Mouse (Mus musculus): ENCODE measurements around the gene Hist1h2ad.

Gene Hist1h2ad

GRCm38 (mm10) chr13:23620733-23621531 lies 46.8 kb downstream of the Hist1h2ad start, which contains the start of gene Hist1h2be:
TSS of gene Hist1h2be (minus strand) at chr13:23621124.
- peak; percentile 71 to 74 for DNase-seq (ENCODE audit: low spot score in 2 of 2)

- peak; percentile 74 to 78 for DNase-seq (ENCODE audit: low spot score in 2 of 2)
These were observed 47.5 kb downstream of the Hist1h2ad start for GRCm38 (mm10) chr13:23621532-23622174.

- DNase-seq (ENCODE audit: low spot score in 2 of 2) = peak; percentile 81 to 85
These were observed 48.0 kb downstream of the Hist1h2ad start, which contains the start of gene Hist1h1e for GRCm38 (mm10) chr13:23622175-23622671. TSS of gene Hist1h1e (minus strand) at chr13:23622558.

DNA sequence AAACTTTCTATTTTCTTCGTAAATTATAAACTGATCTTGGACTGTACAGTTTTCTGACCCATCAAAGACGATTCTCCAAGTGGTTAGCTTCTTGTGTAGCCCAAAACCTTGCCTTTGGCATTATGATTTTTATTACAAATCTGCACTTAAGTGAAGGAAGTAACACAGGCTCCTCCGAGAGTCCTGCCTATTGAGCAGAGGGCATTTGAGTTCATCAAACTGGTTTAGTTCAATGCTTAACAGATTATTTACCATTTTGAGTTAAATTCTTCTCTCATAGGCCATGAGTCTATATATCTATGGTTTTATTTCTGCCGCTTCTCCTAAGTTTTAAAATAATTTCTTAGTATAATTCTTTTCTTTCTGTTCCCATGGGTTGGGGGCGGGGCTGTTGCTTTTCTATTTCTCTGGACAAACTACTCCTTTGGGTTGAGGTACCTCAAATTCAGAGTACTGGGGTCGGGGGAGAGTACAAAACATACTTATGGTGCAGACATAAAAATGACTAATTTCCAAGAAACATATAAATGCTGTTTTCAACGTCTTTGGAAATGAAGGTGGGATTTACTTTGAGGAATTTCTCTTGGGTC lies 48.8 kb downstream of the Hist1h2ad start:
- peak in 1 of 2 experiments; percentile 1 for DNase-seq (ENCODE audit: low spot score in 2 of 2)
